Mouse (Mus musculus) E14TG2a.4 (cell line): ENCODE data around the gene Ell.

Experiments
- CTCF ChIP-seq: conservative IDR thresholded peaks from 2 replicates; pipeline ENCODE4 v1.5.1; 2014; ENCODE audit warnings: low read length
- NANOG ChIP-seq: IDR thresholded peaks from 2 replicates; pipeline ENCODE4 v1.6.1; 2014; ENCODE audit warnings: borderline replicate concordance, low read length, mixed read lengths
- POU5F1 ChIP-seq: IDR thresholded peaks from 2 replicates; pipeline ENCODE4 v1.6.1; 2014; ENCODE audit warnings: low read length, borderline replicate concordance

DNA sequence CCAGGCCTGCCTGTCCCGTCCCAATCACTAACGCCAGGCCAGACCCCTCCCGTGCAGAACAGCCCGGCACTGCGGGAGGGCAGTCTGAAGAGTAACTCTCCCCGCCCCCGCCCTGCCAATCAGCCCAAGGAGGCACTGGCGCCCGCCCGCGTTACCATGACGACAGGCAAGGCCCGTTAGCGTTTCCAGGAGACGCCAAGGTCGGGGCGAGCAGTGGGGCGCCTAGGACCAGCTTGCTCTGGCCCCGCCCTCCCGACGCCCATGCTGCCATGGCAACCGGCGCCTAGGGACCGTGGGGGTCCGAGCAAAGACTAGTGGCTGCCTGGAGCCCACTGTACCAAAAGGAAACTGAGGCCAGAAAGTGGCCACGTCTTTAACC lies 62.0 kb downstream of the Ell start:
- TF ChIP-seq CTCF, result no peak
- TF ChIP-seq NANOG, result no peak
- no peak for TF ChIP-seq POU5F1
